Mouse (Mus musculus) yolk sac, embryonic 10.5 days (tissue): ENCODE results near the gene 1700019N19Rik.

Source experiments
- DNase-seq: peaks from one replicate; pipeline ENCODE4 v3.0.0-alpha.2; 2017; ENCODE audit warnings: low spot score

The 1700019N19Rik gene

DNA sequence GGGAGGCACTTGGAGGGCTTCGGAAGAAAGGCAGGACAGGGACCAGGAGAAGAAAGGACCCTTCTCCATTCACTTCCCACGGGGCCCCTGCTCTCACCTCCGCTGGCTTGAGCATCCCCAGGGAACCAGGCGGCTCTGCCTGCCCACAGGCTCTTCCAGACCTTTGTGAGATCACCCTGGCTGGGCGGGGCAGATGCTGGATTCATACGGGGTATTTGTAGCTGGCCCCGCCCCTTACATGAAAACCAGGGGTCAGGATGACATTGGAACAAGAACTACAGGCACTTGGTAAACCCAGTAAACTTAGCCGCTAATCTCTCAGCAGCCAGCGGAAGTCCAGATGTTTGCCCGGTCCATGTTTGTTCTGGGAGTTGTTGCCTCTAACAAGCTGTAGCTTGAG, at the start of gene 1700019N19Rik:
Gene 1700019N19Rik, minus strand, starts transcription at position 178 of the 400 bp plus-strand sequence.
- DNase-seq = no peak

DNA sequence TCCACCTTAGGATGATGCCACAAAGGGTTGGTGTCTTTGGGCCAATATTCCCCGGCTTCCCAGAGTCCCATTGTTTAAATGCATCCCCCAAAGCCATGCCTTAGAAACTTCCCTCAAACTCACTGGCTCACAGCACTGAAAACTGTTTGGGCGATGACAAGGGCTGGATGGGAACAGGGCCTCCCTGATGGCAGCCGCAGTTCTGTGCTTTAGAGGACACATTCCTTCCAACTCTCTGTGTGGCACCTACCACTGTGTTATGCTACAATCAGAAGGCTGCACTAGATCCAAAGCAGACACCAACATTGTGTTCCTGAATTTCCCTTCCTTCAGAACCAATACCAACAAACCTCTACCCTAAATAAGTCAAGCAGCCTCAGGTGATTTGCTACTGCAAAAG, 49.3 kb upstream of the 1700019N19Rik start:
- DNase-seq = no peak

DNA sequence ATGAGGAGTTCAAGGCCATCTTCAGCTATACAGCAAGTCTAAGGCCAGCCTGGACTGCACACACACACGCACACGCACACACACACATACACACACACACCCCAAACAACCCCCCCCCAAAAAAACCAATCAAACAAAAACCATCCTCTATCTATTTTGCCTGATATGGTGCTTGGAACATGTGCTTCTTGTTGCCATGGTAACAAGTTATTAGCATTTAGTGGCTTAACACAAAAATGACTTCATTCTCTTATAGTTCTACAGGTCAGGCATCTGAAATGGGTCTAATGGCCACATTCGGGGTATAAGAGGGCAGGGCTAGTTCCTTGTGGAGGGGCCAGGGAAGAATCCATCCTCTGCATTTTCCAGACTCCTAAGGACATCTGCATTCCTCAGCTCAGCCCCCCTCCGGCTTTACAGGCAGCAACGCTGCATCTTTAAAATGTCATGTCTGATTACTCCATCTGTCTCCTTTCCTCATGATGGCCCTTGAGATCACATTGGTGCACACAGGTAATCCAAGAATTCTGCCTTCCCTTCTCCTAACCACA, 46.5 kb upstream of the 1700019N19Rik start:
- no peak for DNase-seq

DNA sequence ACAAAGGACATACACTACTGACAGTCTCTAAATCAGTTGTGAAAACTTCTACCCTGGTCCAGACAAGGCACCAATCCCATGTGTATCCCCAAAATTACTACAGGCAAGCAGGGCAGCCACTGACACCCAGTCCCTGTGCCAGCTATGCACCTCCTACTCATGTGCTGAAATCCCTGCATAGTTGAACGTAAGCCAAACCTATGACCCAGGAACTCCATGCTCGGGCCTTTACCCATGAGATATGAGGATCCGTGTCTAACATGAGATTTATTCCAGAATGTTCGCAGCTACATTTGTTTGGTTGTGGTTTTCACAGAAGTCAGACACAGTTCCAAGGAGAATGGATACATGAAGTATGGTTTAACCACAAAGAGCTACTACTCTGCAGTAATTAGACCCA, 45.5 kb upstream of the 1700019N19Rik start:
- no peak for DNase-seq

DNA sequence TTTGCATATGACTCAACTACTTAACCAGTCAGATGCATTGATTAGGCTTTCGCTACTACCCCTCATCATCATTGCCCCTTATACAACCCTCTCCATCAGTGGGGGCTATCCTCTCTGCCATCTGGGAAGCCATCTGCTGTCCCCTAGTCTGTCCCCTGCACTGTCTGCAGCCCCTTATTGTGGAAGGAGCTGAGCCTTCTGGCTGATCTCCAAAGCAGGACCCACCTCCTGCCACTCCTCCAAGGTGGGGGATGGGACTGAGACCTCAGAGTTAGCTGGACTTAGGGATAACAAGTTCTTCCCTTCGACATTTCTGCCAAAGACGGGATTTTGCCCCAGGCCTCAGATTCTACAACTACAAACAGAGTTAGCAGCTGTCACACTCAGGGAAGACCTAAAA, 45.1 kb upstream of the 1700019N19Rik start:
- no peak for DNase-seq

DNA sequence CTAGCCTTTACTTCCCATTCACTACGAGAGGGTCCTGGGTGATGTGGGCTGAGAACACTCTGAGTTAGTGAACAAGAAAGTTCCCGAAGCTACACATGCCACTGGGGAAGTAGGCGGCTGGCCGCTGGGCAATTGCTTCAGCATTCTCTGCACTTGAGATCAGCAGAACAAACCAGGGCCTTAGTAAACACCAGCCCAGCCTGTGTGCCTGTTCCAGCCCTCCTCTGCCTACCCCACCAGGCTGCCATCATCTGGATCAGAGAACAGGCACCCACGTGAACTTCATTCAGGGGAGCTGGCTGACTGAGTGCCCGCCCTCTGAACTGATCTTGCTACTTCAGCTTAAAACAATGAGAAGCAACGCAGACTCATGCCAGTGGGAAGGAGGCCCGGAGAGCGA, 44.4 kb upstream of the 1700019N19Rik start:
- no peak for DNase-seq

DNA sequence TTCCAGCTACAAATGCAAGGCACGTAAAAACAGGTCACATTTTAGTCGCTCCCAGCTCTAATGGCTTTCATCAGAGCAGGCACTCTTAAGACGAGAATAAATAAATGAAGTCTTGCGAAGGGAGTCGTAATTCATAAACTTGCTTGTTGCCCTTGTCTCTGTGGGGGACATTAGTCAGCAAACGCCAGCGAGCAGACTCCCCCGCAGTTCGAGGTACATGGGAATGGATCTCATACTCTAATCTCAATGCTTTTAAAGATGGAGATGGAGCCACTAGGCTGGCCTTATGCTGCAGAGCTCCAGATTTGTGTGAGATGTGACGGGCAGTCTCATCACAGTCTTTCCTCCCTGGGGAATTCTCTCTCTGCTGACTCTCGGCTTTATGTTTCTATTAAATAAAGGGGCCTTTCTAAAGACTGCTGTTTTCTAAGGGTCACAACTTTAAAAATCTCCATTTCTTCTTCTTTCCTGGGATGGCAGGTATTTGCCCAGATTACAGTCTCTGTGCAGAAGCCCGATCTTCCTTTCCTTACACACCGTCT, 39.4 kb upstream of the 1700019N19Rik start:
- DNase-seq = no peak

DNA sequence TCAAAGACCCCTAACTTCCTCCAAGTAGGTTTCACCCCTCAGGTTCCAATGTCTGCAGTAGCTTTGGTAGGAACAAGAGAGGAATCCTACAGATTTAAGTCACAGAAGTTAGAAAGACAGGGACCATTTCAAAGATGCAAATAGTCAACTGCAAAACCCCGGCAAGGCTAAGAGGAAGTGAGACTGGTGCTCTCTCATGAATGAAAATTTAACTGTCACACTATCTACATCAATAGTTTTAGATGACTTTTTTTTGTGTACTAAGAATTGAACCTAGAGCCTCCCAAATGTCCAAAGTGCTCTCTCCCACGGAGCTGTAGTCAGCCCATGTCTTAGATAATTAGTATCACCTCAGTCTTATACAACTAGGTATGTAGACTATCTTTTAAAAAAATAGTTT, 38.7 kb upstream of the 1700019N19Rik start:
- no peak for DNase-seq

DNA sequence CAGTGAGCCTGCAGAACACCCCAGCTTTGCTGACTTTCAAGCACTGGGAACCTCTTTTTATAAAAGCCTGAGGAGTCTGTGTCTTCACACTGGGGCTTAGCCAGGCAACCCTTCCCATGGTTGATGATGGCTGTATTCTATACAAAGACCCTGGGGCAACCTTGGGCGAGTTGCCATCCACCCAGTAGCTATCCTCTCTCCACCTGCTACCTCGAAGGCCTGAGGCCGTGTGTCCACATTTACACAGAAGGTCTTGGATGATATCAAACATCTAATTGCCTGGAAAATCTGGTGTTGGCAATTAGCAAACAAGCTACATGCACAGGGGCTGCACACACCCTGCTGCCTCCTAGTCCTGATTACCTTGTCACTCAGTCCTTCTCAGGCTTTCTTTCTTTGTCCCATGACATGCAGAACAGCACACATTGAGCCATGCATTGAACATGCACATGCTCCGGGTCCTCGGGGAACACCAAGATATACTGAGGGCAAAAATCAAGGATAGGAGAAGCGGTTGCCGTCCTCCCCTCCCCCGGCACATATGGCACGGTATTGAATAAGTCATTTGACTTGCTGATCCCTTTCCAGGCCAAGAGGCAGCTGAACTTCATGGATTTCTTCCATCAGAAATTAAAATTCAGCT, 37.1 kb upstream of the 1700019N19Rik start:
- DNase-seq = no peak

DNA sequence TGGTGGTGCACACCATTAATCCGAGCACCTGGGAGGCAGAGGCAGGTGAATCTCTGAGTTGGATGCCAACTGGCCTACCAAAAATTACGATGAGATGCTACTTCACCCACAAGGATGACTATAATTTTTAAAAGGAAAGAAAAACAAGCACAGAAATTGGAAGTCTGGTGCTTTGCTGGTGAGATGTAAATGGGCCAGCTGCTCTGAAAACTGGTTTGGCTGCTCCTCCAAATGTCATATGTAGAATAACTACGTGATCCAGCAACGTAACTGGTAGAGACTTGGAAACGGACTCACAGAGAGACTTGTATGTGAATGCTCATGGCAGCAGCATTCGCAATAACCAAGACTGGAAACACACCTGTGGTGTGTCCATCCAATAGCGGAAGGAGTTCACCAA, 35.9 kb upstream of the 1700019N19Rik start:
- no peak for DNase-seq

DNA sequence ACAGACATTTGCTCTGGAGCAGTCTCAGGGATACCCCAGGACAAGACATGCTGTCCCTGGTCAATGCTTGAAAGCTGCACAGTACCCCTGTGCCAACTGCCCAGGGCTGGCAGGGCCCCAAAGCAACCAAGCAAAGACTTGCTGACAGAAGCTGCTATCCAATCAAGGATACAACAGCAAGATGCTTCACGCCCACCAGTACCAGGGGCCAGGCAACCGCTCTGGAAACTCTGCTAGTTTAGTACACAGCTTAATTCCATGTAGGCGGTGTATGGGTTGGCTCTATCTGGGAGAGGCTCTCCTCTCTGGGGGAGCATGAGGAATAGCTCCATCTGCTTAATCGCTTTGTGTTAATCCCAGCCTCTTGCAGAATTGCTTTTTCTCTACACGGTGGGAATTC, 35.3 kb upstream of the 1700019N19Rik start:
- no peak for DNase-seq

DNA sequence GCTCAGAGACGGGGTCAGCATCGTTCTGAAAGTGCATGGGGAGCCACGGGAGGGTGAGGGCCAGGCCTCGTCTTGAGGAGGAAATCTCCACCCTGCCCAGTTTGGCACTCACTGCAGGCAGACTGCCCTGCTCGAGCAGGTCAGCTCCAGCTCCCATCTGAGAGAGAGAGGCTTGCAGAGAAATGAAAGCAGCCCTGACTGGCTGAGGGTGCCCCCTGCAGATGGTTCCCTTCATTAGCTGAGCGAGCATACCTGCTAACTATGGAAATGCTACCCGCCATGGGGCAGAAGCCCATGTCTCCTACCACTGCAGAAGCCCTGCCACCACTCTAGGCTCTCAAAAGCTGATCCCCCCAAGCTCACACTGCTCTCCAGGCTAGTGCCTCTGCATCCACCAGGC, 33.4 kb upstream of the 1700019N19Rik start:
- DNase-seq = no peak

DNA sequence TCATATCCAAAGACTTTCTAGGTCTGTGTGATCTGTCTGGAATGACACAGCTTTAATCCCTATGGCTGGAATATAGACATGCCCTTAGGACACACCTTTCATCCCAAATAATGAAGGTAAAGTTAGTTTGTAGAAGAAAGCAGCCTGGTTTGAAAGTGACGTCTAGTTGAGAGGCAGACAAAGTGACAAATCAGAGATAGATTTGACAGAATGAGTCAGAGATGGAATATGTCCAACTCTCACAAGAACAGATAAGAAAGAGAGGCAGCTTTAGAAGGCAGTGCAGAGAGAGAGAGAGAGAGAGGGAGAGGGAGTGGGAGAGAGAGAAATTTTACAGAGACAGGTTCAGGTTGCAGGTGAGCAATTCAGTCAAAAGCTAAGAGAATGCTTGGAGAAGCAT, 30.1 kb upstream of the 1700019N19Rik start:
- no peak for DNase-seq

DNA sequence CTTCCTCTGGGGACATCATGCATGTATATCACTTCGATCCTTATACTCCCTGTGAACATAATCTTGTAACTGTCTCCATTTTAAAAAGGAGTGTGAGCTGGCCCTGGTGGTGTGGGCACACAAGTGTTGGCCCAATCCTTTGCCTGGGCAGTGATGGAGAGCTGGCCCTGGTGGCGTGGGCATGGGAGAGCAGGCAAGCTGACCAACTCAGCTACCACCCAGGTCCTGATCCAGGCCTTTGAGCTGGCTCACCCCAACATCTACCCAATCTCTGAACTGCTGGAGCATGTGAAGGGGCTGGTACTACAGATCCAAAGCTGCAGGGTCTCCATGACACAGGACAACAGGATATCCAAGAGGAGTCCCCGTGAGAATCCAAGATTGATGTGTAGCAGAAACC, 29.0 kb upstream of the 1700019N19Rik start:
- DNase-seq = no peak

DNA sequence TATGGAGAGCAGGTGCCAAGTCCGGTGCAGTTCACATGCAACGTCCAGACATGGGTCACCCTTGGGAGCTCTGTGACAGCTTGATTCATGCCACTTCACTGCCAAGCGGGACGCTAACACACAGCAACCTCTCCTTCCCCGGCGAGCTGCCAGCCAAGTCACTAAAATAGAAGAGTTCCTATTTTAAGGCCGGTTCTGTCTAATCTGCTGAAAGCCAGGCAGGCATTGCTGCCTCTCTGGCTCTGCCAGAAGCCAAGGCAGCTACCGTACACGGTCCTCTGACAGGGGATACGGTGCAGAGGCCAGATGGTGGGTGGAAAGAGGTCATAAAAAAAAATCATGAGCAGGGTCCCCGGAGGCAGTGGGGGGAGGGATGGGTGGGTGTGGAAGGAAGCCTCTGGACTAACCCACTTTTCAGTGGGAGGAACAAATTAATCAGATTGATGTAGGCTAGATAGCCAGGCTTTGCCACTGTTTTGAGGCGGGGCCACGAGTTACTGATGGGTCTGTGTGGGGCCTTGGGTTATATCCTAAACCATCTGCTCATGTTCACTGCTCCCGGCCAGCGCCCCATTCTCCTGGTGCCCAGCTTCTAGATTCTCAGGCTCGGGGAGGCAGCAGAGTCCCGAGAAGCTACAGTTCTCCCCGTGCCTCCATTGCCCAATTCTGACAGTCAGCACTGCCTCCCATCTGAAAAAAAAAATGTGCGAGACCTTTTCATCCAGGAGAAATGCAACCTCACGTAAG, 28.4 kb upstream of the 1700019N19Rik start:
- DNase-seq = no peak

DNA sequence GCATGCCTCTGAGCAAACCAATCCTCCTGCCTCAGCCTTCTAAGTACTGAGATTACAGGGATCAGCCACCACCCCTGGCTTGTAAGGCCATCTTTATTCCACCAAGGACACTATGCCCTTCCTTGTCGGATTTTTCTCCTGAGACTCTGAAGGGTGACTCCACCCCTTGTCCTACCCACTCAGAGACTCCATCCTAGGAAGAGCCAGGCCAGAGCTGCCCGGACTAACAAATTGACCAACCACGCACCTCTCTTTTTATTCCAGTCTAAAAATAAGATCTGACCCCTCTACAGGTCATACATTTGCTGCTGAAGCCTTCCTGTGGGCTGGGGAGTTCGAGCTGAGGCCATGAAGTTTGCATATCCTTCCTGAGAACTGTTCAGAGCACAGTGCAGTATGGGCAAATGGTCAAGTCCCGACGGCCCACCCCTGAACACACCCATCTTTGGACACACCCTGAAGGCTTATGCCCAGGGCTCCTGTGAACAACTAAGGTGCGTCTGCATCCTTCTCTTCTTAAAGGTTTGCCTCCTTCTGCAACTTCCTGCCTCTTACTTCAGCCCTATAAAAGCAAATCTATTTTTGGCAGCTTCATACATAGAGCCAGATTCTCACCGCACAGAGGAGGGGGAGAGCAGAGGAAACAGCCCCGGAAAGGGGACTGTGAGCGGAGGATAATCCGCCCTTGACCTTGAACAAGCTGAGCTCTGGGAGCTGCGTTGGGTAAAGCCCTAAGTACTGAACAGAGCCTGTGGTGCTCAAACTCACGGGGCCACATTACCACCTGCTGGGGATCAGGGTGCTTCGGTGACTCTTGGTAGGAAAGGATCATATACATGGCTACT, 24.5 kb upstream of the 1700019N19Rik start:
- no peak for DNase-seq

DNA sequence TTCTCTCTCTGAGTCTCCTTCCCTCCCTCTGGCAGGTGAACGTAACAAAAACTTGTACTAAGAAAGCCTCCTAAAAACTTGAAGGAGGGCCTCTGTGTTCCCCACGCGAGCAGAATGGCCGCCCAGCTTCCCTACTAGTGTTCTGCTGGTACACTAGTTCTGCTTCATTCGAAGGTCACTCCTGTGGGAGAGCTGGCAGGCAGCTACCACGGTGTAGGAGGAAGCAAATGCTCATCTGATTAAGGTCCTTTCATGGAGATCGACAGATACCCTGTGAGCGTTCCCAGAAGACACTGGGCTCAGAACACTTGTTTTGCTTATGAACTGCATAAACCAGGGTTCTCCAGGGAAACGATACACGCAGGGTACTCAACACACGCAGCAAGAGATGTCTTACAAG, 23.1 kb upstream of the 1700019N19Rik start:
- no peak for DNase-seq

DNA sequence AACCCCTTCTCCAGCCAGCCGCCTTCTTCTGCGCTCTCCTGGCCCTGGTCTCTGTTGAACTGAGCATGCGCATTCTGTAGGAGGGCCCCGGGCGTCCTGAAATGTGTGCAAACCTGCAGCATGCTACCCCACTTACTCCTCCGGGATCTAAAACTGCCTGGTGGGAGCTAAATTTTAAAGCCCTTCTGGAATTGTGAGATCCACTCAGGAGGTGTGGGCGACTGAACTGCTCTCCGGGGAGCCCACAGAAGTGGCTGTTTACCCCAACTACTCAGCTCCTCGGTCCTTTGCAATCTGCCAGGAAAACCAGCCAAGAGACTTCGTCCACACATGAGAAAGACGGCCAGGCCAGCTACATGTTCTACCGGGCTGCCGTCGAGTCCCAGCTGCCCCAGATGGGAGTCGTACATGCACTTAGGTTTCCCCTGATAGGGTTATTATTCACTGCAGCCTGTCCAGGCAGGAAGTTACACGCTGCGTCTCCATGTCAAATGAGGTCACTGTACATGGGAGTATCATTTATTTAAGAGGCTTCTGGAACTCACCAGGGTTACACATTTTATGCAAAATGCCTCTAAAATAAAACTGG, 22.3 kb upstream of the 1700019N19Rik start:
- DNase-seq = no peak

DNA sequence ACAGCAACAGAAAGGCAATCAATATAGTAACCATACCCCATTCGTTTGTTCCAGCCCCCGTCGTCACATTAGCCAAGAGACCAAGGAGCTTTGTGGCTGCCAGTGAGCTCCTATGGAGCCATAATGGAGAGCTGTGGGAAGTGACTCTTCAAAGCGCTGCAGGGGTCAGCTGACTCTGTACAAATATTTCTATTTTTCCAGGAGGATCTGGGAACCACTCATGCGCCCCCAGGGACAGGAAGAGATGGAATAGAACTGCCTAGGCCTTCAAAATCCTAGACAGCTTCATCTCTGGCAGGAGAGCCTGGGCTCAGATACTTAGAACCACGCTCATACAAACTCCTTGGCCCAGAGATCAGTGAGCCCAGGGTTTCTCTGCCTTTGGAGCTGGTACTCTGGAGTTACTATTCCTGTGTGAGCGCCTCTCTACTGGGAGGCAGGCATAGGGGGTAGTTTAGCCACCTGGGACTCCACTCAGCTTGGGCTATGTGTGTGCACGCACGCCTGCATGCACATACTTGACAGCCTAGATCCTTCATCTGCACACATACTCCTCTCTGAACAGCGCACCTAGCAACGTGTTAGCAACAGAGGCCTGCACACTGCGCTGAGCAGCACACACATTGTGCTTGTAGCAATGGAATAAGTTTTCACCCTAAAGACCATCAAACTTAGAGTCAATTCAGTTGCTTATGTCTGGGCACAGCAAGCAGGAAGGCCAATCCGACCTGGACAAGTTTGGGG, 21.1 kb upstream of the 1700019N19Rik start:
- no peak for DNase-seq

DNA sequence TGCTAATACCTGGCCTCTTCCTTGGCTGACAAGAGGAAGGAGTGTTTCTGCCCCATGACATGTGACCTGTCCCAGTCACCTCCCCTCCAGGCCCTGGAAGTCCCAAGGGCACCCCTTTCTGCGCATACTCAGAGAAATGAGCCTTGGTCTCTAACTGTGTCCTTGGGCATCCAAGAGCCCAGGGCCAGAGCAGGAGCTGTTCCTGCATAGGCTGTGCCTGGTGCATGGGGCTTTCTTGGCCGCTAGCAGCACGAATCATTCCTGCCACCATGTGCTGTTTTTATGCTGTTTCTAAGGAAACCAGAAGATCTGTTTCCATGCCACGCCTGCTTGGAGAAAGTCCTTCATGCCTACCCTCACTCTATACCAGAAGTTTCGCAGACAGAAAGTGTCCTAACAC, 16.3 kb upstream of the 1700019N19Rik start:
- DNase-seq = no peak

DNA sequence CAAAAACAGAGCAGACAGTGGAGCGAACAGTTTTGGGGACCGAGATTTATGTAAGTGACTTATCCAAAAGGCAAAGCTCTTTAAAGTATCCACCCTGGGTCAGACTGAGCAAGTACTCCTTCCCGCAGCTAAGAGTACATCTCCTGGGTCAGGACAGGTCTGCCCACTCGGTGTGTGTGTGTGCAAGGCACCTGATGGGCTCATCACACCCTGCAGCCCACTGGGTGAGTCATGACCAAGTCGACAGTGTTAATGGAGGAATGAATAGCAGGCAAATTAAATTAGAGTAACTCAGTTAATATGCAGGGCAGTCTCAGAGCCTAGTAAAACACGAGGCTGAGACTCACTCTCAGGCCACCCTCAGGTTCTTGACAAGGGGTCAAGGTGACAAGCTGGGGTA, 14.6 kb upstream of the 1700019N19Rik start:
- no peak for DNase-seq
